Mouse (Mus musculus) kidney, postnatal 10 days (tissue): ENCODE measurements at regions not wholly inside any gene's neighbourhood (a gene's known extent, or its start where the extent isn't known, plus 50 kb on each side); places are given as distances from the start of the nearest gene placed in this dataset.

Experiments
- DNase-seq: peaks from one replicate; pipeline ENCODE4 v3.0.0; 2021; ENCODE audit warnings: mixed read lengths

DNA sequence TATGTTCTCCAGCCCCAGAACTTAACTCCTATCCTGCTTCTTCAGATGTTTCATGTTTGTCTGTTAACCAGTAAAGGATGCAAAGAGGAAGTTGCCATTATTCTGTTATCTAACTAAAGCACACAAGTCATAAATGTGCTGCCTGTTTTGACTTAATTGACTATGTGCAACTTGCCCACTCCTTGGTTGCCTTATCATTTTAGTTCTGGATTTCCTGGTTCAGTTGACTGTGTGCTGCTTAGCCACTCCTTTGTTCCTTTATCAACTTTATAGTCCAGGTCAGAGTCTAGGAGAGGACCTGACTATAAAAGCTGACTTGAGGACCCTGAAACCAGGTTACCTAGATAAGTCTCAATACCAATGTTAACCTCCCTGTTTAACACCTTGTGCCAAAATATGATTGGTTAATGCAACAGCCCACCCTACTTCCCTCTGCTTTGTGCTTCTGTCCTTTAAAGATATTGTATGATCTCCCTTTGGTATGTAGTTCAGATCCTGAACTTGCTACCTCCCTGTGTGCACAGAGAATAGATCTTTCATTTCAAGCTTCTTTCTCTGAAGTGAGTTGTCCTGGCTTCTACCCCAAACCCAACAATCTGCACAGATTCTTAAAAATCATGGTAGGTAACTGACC lies 721.2 kb upstream of the Lcorl start:
- no peak for DNase-seq

DNA sequence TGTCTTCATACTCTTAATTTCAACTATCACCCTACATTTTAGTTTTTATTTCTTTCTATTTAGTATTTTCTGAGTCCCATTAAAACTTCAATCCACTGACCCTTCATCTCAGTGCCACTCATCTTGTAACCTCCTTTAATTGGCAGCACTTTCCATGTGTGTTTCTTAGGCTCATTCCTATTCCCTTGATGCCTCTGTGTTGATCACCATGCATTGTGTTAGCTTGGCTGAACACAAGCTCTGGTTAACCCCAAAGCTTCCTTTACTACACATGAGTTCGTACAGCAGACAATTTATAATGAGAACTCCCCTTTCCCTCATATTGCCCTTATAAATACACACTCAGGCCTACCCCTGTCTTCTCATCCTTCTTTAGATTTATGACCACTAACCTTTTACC lies 716.5 kb upstream of the Lcorl start:
- no peak for DNase-seq

DNA sequence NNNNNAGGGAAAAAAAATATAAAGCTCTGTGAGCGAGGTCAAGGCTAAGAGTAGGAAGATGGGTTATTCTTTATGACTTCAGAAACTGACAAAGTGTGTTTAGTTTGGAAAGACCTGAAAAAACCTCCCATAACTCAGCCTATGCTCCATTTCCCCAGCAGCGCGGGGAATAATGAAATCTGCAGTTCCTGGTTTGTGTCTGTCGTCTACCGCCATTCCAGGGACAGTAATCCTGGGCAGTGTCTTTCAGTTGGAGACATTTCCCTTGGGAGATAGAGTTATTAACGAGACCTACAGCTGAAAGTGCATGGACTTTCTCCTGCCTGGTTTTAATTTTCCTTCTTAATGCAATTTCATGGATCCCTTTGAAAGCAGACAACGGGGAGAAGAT lies 715.9 kb upstream of the Lcorl start:
- peak; percentile 10 for DNase-seq

DNA sequence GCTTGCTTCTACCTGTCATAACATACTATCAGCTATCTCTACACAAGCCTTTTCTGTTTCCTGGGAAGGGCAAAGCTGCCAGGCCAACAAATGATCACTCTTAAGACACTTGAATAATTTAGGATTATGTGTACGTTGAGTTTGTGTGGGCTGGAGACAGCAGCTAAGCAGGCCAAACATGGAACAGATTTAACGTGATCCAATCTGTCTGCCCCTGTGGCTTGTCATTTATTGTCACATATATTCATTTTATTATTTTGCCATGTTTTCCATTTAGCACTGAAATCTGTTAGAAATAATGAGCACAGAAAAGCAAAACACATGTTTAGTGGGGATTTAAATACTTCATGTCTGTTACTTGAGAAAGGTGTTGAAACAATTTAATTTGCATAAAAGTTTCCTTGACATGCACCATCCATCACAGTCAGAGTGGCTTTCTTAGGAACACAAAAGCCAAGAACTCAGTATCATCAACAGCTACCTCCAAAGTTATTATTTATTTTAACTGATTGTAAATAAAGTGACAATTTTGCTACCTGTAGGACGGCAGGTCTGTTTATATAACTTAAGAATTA lies 699.4 kb upstream of the Lcorl start:
- no peak for DNase-seq

DNA sequence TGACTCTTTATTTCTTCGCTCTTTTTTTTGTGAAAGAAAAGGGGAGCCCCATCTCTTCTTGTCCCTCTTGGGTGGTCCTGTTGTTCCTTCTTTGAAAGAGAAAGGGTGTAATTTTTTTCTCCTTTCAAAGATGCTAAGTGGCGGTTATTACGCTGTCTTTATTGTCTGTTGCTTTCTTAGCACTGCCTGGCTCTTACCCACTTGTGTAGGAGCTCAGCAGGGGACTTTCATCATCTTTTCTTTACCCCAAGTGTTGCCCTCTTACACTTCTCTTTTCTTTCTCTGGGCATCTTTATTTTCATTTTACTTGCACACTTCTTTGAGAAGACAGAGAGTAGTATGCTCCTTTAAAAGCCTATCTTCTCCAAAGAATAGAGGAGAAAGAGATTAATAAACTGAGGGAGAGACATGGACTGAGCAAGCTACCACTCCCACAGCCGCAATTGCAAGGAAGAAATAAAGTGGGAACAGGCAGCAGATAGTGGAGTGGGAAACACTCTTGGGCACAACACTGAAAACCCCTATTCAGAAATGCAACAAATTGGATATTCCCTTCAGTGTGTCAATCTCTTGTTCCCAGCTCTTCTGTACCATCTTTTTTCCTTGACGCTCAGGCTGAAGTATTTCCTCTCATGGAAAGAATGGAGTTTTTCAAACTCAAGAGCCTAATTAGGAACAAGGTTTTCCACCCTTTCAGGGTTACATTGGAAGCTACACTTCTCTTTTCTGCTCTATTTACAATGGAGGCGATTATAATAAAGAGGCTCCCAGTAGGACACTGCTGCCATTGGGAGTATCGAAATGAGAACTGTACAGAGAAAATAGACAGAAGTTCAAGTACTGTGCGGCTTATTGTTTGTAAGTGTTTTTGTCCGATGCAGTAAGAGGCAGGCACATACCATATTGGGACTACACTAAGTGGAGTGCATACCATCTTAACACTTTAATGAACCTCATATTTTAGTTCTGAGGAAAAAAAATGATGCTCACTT lies 684.2 kb upstream of the Lcorl start:
- DNase-seq, result no peak
